Mouse (Mus musculus) gastrocnemius, adult 8-10 months (tissue): Measurements from ENCODE around the gene Lhx4. TPM values are rescaled to one million over a fixed set of nuclear protein-coding genes. Genes with fewer than 3 reads are reported as not detected.

Experiments used
- DNase-seq, 2 experiments: peaks; one replicate each; pipeline ENCODE4 v3.0.0; 2022; ENCODE audit warnings: low spot score in 2 of 2
- total RNA-seq, 4 experiments: library from RNA; stranded (reverse); gene quantifications; 2 replicates each; pipeline ENCODE4 v1.2.4; 2022

The Lhx4 gene
- total RNA-seq, 4 experiments from 2014 or later: not detected

DNA sequence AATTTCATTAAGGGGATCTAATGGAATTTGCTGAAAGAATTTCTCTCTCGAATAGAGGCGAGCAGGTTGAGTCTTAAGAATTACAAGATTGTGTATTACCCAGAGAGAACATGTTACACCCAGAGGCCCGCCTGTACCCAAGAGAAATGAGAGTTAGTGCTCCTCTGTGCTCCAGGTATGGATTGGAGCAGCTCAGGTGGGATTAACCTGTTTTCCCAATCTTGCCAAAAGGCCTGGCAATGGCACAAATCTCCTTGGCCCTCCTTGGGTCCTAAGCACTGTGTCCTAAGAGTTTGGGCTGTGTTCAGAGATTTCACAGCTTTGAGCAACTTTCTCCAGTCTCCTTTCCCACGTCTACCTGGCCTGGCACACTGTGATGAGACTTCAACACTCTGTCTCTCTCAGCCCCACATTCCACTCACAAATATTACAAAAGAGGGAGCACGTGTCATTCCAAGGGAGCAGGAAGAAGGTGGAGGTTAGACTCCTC lies 48.2 kb downstream of the Lhx4 start:
- DNase-seq: no peak

- no peak for DNase-seq
Measured at GRCm38 (mm10) chr1:155700886-155701285, 50.6 kb downstream of the Lhx4 start.

DNA sequence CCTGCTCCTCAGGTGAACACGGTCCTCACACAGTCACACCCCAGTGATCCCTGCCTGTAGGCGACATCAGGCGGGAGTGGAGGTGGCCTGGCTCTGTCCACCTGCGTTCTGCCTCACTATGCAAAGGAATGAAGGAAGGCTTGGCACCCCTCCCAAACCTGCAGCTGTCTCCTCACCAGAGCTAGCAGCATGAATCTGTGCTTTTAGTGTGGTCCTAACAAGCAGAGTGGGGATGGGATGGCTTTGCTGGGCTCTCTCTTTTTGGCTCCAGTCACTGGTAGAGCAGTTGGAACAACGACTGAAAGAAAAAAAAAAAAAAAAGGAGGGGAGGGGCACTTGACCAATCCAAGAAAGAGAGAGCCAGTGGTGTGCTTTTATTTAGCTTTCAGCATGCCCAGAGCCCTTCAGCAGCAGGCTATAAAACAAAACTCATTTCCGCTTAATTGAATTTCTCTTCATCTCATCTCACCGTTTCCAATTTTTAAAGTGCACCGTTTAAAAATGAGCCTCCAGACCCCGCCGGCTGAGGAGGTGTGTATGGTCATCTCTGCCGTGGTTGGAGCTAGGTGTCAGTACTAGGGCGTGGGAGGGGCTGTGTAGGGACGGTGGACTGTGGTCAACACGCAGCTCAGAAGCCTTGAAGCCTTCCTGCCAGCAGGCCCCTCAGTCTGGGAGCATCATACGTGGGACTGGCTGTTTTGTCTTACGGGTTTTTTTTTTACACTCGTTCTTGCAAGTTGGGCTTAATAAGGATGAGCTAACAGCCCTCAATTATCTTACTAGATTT lies 52.9 kb downstream of the Lhx4 start:
- DNase-seq: no peak

GRCm38 (mm10) chr1:155693443-155693842 lies 58.0 kb downstream of the Lhx4 start:
- DNase-seq: no peak

DNA sequence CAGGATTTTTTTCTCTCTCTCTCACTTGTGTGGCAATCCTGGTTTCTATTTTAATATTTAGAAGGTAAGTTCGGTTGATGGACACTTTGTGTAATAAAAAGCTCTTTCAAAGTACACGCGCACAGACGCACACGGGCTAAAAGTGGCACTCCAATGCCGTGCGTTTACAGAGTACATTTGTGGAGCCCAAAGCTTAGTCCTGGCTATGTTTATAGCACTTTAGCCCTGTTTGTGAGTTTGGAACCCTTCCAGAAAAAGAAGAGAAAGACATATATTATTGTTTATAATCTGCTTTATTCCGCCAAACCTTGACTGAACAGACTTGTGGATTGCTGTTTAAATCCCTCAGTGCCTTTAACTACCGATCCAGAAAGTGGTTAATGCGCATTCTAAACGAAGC lies 58.5 kb downstream of the Lhx4 start:
- no peak for DNase-seq

GRCm38 (mm10) chr1:155692230-155692629 lies 59.3 kb downstream of the Lhx4 start:
- no peak for DNase-seq

GRCm38 (mm10) chr1:155689558-155689957 lies 61.9 kb downstream of the Lhx4 start:
- no peak for DNase-seq

- DNase-seq: no peak
Measured at GRCm38 (mm10) chr1:155689141-155689540, 62.3 kb downstream of the Lhx4 start.

GRCm38 (mm10) chr1:155686816-155687215 lies 64.7 kb downstream of the Lhx4 start:
- DNase-seq: no peak

GRCm38 (mm10) chr1:155681116-155681799 lies 70.2 kb downstream of the Lhx4 start:
- DNase-seq: no peak

- DNase-seq: no peak
Measured at GRCm38 (mm10) chr1:155675570-155675969, 75.9 kb downstream of the Lhx4 start.

DNA sequence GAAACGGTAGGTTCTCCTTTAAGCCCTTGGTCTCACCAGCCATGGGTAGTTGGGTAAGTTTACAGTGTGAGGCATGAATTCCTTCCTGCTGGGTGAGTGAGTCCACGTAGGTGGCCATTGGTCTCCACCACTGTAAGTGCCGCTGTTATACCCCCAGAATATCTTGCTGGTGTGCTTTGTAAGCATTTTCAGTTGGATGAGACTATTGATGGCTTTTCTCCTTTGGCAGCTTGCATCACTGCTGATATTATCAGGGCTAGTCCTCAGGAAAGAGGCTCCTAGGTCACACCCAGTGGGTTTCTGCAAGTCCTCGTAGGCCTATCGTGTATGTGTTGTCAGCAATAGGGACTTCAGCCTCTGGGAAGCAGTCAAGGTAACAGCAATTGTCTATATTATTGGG lies 87.5 kb downstream of the Lhx4 start:
- DNase-seq: no peak

- no peak for DNase-seq
Measured at GRCm38 (mm10) chr1:155656321-155656720, 95.2 kb downstream of the Lhx4 start.

DNA sequence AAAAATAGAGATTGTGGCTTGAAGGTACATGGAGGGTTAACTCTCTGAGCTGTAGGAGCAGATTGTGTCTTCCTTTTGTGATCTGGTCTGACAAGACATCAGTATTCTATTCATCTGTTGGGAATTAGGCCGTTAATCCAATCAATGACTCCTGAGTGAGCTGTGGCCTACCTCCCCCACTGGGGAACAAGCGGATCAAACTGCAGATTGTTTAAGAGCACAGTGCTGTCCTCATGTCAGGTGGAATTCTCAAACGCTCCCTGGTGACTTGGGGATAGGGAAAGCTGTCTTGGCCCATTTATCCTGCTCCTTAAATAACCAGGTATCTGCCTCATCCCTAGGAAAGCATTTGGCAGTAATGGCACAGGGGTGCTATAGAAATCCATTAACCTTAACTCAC lies 96.5 kb downstream of the Lhx4 start:
- DNase-seq: no peak

DNA sequence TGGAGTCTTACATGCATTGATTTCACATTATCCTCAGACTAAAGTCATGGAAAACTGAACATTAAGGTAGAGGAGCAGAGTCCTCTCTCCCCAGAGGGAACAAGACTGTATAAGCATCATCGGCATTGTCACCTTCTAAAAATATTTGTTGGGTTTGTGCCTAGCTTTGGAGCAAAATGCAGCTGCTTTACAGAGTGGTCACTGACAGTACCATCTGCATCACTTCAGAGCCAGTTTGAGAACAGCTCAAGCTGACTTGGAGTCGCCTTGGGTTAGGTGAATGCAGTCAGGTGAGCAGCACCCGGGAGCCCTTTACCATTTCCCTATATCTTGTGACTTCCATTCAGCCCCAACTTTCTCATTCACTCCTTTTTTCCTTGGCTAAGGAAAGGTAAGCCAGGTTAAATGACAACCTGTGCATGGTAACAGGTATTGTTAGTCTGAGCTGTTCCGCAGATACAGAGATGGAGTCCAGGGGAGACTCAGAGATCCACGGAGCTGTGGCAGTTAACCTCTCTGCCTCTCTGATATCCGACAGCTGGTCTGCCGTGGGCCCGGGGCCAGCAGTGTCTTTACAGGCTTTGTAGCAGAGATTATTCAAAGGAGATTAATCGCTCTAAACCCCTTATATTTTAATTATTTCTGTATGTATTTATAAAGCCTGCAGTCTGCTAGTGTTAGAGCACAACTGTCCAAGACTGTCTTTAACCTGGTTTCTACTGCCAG lies 101.2 kb downstream of the Lhx4 start:
- no peak for DNase-seq

Other genes with a start within 250 kb of the Lhx4 start
- 10 to 100 TPM; 51.5 to 66.7 (median 60.1) TPM for gene Acbd6, start 193.6 kb downstream of the Lhx4 start, total RNA-seq
- 10 to 100 TPM; 15.6 to 20.1 (median 16.5) TPM for gene Qsox1, start 61.2 kb upstream of the Lhx4 start, total RNA-seq
- 10 to 100 TPM; 35.7 to 51.5 (median 36.8) TPM for gene Cep350, start 221.6 kb upstream of the Lhx4 start, total RNA-seq